Mouse (Mus musculus) myocyte (in vitro differentiated cells): Measurements from ENCODE around the gene Slc12a7. TPM values are rescaled to one million over a fixed set of nuclear protein-coding genes. Genes with fewer than 3 reads are reported as not detected.

Source experiments
- H3K27me3 ChIP-seq: one replicate; pipeline ENCODE4 v1.6.1; 2011; ENCODE audit not compliant: control insufficient read depth, insufficient read depth, insufficient read length
- H3K36me3 ChIP-seq: one replicate; pipeline ENCODE4 v1.6.1; 2011; ENCODE audit not compliant: control insufficient read depth, insufficient read depth
- H3K4me2 ChIP-seq: one replicate; pipeline ENCODE4 v1.6.1; 2011; ENCODE audit warnings: low read depth, control low read depth
- H3K4me3 ChIP-seq: one replicate; pipeline ENCODE4 v1.5.1; 2011; ENCODE audit warnings: mild to moderate bottlenecking, control low read depth, moderate library complexity
- H3K79me2 ChIP-seq: one replicate; pipeline ENCODE4 v1.6.1; 2011; ENCODE audit not compliant: control insufficient read depth, insufficient read depth
- H3ac ChIP-seq: one replicate; pipeline ENCODE4 v1.6.1; 2011; ENCODE audit not compliant: control insufficient read depth, insufficient read length
- CEBPB ChIP-seq: IDR thresholded peaks from 2 replicates; pipeline ENCODE4 v1.6.1; 2011; ENCODE audit warnings: mild to moderate bottlenecking, moderate library complexity; ENCODE audit not compliant: poor library complexity, insufficient read depth, severe bottlenecking
- E2F4 ChIP-seq: IDR thresholded peaks from one replicate; pipeline ENCODE4 v1.6.1; 2011; ENCODE audit warnings: mild to moderate bottlenecking, control low read depth, moderate library complexity; ENCODE audit not compliant: insufficient read depth
- MAX ChIP-seq: IDR thresholded peaks from one replicate; pipeline ENCODE4 v1.6.1; 2011; ENCODE audit warnings: low read depth, mild to moderate bottlenecking, control low read depth
- MYOD1 ChIP-seq, 3 experiments: IDR thresholded peaks; one replicate each; pipeline ENCODE4 v1.6.1; 2011; ENCODE audit warnings: control low read depth in 2 of 3, low read depth in 2 of 3, mild to moderate bottlenecking in 2 of 3, moderate library complexity in 1 of 3; ENCODE audit not compliant: insufficient read length in 2 of 3, control insufficient read depth in 1 of 3
- MYOG ChIP-seq, 3 experiments: IDR thresholded peaks; one replicate each; pipeline ENCODE4 v1.6.1; 2011; ENCODE audit warnings: control low read depth in 2 of 3, low read depth in 2 of 3, mild to moderate bottlenecking in 2 of 3; ENCODE audit not compliant: insufficient read length in 2 of 3, control insufficient read depth in 1 of 3, insufficient read depth in 1 of 3
- POLR2A ChIP-seq: IDR thresholded peaks from one replicate; pipeline ENCODE4 v1.6.1; 2011; ENCODE audit warnings: low read depth, mild to moderate bottlenecking, control low read depth, moderate library complexity; ENCODE audit not compliant: insufficient read length
- POLR2AphosphoS2 ChIP-seq: IDR thresholded peaks from one replicate; pipeline ENCODE4 v1.6.1; 2011; ENCODE audit warnings: low read depth, control low read depth; ENCODE audit not compliant: insufficient read length
- REST ChIP-seq: IDR thresholded peaks from one replicate; pipeline ENCODE4 v1.6.1; 2011; ENCODE audit warnings: mild to moderate bottlenecking, control low read depth, moderate library complexity; ENCODE audit not compliant: insufficient read depth, insufficient read length
- SRF ChIP-seq: IDR thresholded peaks from one replicate; pipeline ENCODE4 v1.6.1; 2011; ENCODE audit warnings: low read depth; ENCODE audit not compliant: control insufficient read depth, insufficient read length
- TCF12 ChIP-seq: IDR thresholded peaks from one replicate; pipeline ENCODE4 v1.6.1; 2011; ENCODE audit warnings: mild to moderate bottlenecking, control low read depth; ENCODE audit not compliant: poor library complexity, insufficient read depth, severe bottlenecking
- TCF3 ChIP-seq: IDR thresholded peaks from one replicate; pipeline ENCODE4 v1.6.1; 2011; ENCODE audit warnings: low read depth, control low read depth; ENCODE audit not compliant: insufficient read length
- USF1 ChIP-seq: IDR thresholded peaks from one replicate; pipeline ENCODE4 v1.6.1; 2011; ENCODE audit warnings: low read depth, mild to moderate bottlenecking, control low read depth, moderate library complexity
- polyA plus RNA-seq: library from polyadenylated mRNA; unstranded; fragments of >200 nt; fragmentation: generic; extraction: Trizol; gene quantifications from one replicate; pipeline ENCODE4 v1.2.1, GENCODE M21; 2012; ENCODE audit warnings: missing spikeins

Gene Slc12a7
- polyA plus RNA-seq, 1 experiment, result 25.7 TPM

- peaks cover 44% of the 10 kb centered on the region for H3K27me3 ChIP-seq
- TF ChIP-seq SRF, result no peak
- TF ChIP-seq USF1, result no peak
- TF ChIP-seq E2F4, result no peak
- no peak for TF ChIP-seq POLR2A
- TF ChIP-seq REST, result no peak
- TF ChIP-seq MYOG (IDR thresholded peaks at IDR 0.05; ENCODE audit: control insufficient read depth in 1 of 3, insufficient read depth in 1 of 3, insufficient read length in 2 of 3, low read depth in 2 of 3), result no peak
- TF ChIP-seq MAX, result no peak
- TF ChIP-seq MYOD1 (IDR thresholded peaks at IDR 0.05; ENCODE audit: control insufficient read depth in 1 of 3, insufficient read length in 2 of 3, low read depth in 2 of 3), result no peak
- TF ChIP-seq CEBPB, result no peak
- TF ChIP-seq TCF3, result no peak
- no peak for TF ChIP-seq POLR2AphosphoS2
- TF ChIP-seq TCF12, result no peak
These were observed 104.8 kb downstream of the Slc12a7 start for GRCm38 (mm10) chr13:73837708-73838107.

GRCm38 (mm10) chr13:73839137-73839548 is 106.2 kb downstream of the Slc12a7 start:
- Histone ChIP-seq H3K4me3 (no peak overlapping the region), H3K27me3 (peaks cover 45% of the 10 kb centered on the region), H3K79me2 (no peaks in the 10 kb centered on the region), H3K4me2 (no peak overlapping the region), H3ac (no peak overlapping the region), H3K36me3 (no peaks in the 10 kb centered on the region)
- TF ChIP-seq MYOD1 (IDR thresholded peaks at IDR 0.05; ENCODE audit: control insufficient read depth in 1 of 3, insufficient read length in 2 of 3, low read depth in 2 of 3), result no peak
- TF ChIP-seq REST, result no peak
- no peak for TF ChIP-seq E2F4
- no peak for TF ChIP-seq TCF12
- no peak for TF ChIP-seq USF1
- no peak for TF ChIP-seq CEBPB
- TF ChIP-seq TCF3, result no peak
- TF ChIP-seq MYOG (IDR thresholded peaks at IDR 0.05; ENCODE audit: control insufficient read depth in 1 of 3, insufficient read depth in 1 of 3, insufficient read length in 2 of 3, low read depth in 2 of 3), result no peak
- no peak for TF ChIP-seq MAX
- TF ChIP-seq SRF, result no peak
- no peak for TF ChIP-seq POLR2A

More at GRCm38 (mm10) chr13:73837708-73838107, 104.8 kb downstream of the Slc12a7 start:
- Histone ChIP-seq H3K4me3 (no peak overlapping the region), H3K4me2 (no peak overlapping the region), H3K36me3 (no peaks in the 10 kb centered on the region), H3K79me2 (no peaks in the 10 kb centered on the region), H3ac (no peak overlapping the region)

GRCm38 (mm10) chr13:73839740-73840139 is 106.8 kb downstream of the Slc12a7 start:
- H3K4me2 ChIP-seq, result no peak overlapping the region
- peaks cover 45% of the 10 kb centered on the region for H3K27me3 ChIP-seq
- no peaks in the 10 kb centered on the region for H3K79me2 ChIP-seq
- no peak overlapping the region for H3K4me3 ChIP-seq
- TF ChIP-seq TCF3 (no peak), MAX (no peak), POLR2AphosphoS2 (no peak), USF1 (no peak), E2F4 (no peak), MYOG (IDR thresholded peaks at IDR 0.05; ENCODE audit: control insufficient read depth in 1 of 3, insufficient read depth in 1 of 3, insufficient read length in 2 of 3, low read depth in 2 of 3) (no peak), REST (no peak), POLR2A (no peak), TCF12 (no peak), SRF (no peak), CEBPB (no peak), MYOD1 (IDR thresholded peaks at IDR 0.05; ENCODE audit: control insufficient read depth in 1 of 3, insufficient read length in 2 of 3, low read depth in 2 of 3) (no peak)
- H3K36me3 ChIP-seq, result no peaks in the 10 kb centered on the region
- no peak overlapping the region for H3ac ChIP-seq

- no peaks in the 10 kb centered on the region for H3K79me2 ChIP-seq
- TF ChIP-seq POLR2AphosphoS2 (no peak), TCF3 (no peak), E2F4 (no peak), MAX (no peak), MYOD1 (IDR thresholded peaks at IDR 0.05; ENCODE audit: control insufficient read depth in 1 of 3, insufficient read length in 2 of 3, low read depth in 2 of 3) (no peak), REST (no peak), MYOG (IDR thresholded peaks at IDR 0.05; ENCODE audit: control insufficient read depth in 1 of 3, insufficient read depth in 1 of 3, insufficient read length in 2 of 3, low read depth in 2 of 3) (no peak), SRF (no peak), CEBPB (no peak), POLR2A (no peak), USF1 (no peak)
- no peaks in the 10 kb centered on the region for H3K36me3 ChIP-seq
- H3ac ChIP-seq, result no peak overlapping the region
- no peak overlapping the region for H3K4me2 ChIP-seq
- no peak overlapping the region for H3K4me3 ChIP-seq
- peaks cover 61% of the 10 kb centered on the region for H3K27me3 ChIP-seq
These were observed 109.8 kb downstream of the Slc12a7 start for GRCm38 (mm10) chr13:73842696-73843095.
